Mouse (Mus musculus) A20 (cell line): ENCODE measurements around the gene Esp4.
"Not testable (repeated sequence)": the region's sequence is repeated elsewhere in the genome, so short reads cannot be mapped to it uniquely, and the experiment has no call there.

Experiments used
- DNase-seq: peaks from one replicate; pipeline ENCODE4 v3.0.0-alpha.2; 2011; ENCODE audit warnings: low read depth, low spot score

Gene Esp4

DNA sequence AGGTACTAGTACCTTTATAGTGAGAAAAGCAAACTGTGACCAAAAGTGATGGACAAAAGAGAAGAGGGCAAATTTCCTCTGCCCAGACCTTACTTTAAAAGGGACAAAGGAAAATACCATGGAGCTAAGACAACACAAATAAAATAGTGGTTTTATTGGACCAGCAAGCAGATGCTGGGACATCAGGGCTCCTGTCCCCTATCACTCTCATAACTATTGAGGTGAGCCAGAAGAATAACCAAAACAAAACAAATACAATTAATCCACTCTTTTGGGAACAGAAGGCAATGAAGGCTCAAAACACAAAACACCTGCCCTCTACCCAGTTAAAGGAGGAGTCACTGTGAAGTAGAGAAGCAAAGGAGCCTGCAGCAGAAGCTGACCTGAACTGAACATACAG lies at the start of gene Esp4:
Gene Esp4 (plus strand): TSS at position 301 of the 400 bp plus-strand sequence.
- DNase-seq = no peak

DNA sequence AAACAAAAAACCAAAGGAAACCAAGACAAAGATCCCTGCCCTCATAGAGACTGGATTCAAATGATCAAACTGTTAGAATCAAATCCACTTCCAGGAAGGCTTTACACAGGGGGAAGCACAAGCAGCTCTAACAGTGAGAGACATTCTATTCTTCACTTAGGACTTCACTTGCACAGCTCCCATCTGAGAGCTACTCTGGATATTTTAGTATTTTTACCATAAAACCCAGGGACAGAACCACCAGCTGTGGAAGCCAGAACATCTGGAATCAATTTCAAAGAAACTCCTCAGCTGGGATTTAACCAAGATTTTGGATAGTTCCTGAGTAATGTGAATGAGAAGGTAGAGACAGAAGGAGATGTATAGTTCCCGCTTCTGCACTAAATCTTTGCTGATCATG lies 44.9 kb upstream of the Esp4 start:
- no peak for DNase-seq

DNA sequence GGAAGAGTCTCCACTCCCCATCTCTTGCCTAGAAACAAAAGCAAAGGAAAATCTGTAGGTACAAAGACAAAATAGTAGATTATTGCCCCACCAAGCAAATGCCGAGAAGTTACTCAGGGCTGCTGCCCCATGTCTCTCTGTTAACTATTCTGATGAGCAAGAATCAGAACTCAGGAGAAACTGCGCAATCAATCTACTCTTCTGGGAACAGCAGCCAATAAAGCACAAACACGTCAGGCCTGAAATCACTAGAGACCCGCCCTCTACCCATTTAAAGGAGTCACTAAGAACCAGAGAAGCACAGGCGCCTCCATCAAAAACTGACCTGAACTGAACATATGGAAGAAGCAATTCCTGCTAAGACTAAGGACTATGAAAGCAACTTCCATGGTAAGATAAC lies 37.2 kb upstream of the Esp4 start, which contains the start of gene Esp6:
Gene Esp6 (plus strand): TSS at position 301 of the 400 bp plus-strand sequence.
- DNase-seq = no peak

DNA sequence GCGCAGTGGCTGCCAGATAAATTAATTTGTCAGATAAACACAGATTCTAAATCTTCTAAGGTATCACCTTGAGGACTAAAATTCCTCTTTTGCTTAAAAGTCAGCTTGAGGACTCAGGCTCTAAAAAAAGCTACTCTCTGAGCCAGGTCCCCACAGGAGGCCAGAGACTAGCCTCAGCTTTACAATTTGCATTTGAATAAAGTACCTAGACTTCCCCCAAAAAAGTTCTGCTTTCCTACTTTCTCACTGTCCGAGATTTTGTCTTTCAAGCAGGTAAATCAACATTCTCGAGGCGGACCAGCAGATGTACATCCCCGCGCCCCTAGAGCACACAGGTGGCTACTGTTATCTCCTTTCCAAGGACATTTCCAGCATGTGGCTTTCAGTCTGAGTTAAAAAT lies 14.5 kb upstream of the Esp4 start:
- DNase-seq = not testable (repeated sequence)

DNA sequence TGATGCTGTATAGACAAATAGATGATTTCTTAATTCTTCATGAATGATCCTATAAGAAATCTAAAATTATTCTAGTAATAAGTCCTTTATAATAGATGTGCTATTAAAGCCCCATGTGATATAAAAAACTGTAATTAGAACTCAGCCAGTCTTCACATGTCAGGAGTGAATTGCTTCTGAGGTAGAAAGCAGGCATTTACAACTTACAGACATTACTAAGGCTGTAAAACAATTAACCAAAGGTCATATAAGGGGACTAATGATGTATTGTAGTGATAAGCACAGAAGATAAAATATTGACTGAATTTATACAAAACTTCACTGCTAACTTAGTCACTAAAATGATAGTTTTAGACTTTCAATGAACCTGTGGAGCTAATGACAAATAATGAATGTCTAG lies 7.1 kb upstream of the Esp4 start:
- no peak for DNase-seq

DNA sequence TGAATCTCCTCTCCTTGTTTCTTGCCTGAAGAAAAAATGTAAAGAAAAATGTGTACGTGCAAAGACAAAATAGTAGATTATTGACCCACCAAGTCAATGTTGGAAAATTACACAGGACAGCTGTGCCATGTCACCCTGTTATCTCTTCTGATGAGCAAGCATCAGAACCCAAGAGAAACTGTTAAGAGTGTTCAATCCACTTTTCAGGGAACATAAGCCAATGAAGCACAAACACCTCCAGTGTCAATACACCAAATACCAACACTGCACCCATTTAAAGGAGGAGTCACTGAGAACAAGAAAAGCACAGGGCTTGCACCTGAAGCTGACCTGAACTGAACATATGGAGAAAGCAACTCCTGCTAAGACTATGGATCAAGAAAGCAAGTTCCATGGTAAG lies 33.4 kb downstream of the Esp4 start, which contains the start of gene Esp3:
Gene Esp3 (plus strand): TSS at position 301 of the 400 bp plus-strand sequence.
- not testable (repeated sequence) for DNase-seq
